Mouse (Mus musculus) adrenal gland, postnatal 10 days (tissue): ENCODE results near the gene Tas2r143. TPM values are rescaled to one million over a fixed set of nuclear protein-coding genes. Genes with fewer than 3 reads are reported as not detected.

Source experiments
- DNase-seq: peaks from one replicate; pipeline ENCODE4 v3.0.0; 2021; ENCODE audit warnings: mixed read lengths
- total RNA-seq, 2 experiments: library from RNA; stranded (reverse); gene quantifications; 2 replicates each; pipeline ENCODE4 v1.2.3; 2021

Gene Tas2r143
- total RNA-seq, 2 experiments from 2014 or later = 1.0 to 1.9 TPM

DNA sequence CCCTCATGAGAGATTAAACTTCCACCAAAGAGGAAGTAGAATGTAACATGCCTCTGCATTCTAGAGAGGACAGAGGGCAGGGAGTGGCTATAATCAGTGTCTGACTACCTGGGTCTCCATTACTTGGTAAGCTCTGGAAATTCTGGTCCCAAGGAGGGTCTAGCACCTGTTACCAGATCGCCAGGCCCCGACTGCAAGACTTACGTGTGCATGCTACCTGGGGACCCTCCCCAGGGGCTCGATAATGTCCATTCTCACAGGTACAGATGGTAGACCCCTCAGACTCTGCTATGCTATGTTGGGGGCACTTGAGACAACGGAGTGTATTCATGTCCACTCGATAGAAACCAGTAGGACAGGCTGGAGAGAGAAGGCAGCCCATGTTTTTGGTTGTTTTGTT lies 34.8 kb upstream of the Tas2r143 start:
- DNase-seq = no peak

DNA sequence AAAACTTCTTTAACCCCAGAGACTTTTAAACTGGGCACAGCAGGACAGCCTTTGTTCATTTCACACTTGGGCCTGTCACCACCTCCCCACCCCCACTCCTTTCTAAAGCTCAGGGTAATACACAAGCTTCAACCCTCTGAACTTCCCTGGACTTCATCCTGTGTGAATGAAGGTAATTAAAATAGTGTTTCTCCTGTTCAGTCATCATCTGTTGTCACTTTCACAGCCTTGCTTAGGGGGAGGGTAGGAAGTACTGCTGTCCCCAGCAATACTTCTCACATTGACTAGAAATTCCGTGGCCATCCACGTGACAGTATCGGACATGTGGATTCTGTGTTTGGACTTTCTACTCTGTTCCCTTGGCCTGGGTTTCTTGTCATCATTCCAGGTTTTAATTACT lies 30.2 kb upstream of the Tas2r143 start:
- no peak for DNase-seq

DNA sequence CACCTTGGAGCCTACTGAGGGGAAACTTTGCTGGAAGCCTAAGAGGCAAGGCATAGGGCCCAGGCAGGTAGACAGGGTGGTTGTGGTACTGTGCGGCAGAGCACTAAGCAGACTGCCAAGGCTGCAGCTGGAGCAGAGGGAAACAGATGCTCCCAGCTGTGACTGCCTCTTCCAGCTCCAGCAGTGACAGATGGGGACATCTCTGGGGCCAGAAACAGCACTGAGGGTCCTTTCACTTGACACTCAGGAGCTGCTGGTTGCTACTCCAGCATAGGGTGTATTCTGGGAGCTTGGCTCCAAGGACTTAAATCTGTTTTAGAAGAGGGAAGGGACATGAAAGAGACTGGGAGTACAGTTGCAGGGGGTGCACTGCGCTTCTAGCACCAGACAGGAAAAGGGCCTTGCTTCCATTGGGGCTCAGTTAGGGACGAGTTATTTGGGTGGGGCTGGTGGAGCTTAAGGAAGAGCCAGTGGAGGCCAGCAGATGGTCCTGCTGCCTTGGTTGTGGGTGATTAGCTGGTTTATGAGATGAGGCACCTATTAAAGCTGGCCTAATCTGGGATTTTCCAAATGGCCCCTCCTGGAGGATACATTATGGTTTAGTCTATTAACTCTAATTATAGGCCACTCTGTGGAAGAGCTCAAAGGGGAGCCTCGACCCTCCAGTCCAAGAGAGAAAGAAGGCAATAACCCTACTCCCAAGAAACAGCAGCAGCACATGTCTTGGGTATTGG lies 29.2 kb upstream of the Tas2r143 start:
- DNase-seq = no peak

DNA sequence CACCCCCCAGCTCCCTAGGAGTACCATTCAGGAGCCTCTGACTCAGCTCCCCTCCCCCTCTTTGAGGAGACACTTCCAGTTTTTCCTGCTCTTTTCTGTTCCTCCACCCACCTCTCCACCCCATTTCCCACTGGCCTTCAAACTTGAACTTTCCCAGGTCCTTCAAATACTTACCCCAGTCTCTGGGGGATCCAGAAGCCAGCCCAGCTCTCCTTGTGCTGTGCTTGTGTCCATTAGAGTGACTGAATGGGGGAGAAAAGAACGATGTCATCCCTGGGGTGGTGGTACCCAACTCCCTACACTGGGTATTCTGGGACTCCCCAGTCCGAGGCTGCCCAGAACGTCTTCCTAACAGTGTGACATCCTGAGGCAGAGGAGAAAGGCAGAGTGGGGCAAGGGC lies 28.0 kb upstream of the Tas2r143 start:
- DNase-seq = no peak

DNA sequence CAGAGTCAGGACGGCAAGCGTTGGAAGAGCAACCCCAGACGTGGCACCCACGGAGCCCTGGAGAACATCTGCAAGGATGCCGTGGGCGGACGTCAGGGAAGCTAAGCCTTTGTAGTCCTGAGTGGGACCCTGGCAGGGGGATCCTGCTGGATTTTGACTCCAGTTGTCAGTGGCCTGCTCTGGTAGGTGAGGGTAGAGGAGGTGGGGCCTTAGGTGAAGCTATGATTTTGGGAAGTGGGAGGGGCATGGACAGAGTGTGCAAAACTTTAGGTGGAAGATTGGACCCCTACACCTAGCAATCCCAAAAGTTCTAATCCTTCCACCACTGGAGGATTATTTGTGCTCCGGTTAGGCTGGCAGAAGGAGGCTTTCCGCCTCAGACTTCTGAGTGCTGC lies 27.6 kb upstream of the Tas2r143 start:
- DNase-seq = no peak

DNA sequence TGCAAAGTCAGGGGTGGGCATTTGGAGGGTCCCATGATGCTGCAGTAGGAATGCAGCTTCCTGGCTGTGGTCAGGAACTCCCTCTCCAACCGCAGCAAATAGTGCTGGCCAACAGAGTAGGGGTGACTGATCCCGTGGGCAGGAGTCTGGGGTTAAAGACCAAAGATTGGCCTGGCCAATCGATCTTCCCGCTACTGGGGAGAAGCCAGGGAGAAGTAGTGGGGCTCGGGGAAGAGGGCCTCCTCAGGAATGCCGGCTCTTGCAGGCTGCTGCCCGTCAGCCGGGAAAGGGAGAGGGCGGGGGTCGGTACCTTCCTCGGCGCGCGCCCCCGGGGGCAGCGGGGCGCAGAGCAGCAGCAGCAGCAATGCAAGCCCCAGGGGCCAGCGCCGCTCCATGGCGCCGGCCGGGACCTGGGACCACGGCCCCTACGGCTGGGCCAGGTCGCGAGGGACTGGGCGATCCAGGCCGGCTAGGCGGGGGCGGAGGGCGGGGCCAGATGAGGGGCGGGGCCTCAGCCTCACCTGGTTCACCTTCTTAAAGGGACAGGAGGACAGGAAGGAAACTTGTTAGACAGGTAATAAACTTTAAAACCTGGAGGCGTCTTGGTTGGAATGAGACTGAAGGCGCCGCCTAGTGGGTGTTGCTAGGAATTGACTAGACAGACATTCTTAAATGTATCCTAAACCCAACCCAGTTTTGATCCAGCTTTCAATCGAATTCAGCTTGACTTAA lies 27.1 kb upstream of the Tas2r143 start, which contains the start of gene Epha1:
Gene Epha1, minus strand, starts transcription at position 453 of the 732 bp plus-strand sequence.
- DNase-seq = peak; percentile 67

GRCm38 (mm10) chr6:42373669-42374430 lies 26.2 kb upstream of the Tas2r143 start:
- DNase-seq = no peak

DNA sequence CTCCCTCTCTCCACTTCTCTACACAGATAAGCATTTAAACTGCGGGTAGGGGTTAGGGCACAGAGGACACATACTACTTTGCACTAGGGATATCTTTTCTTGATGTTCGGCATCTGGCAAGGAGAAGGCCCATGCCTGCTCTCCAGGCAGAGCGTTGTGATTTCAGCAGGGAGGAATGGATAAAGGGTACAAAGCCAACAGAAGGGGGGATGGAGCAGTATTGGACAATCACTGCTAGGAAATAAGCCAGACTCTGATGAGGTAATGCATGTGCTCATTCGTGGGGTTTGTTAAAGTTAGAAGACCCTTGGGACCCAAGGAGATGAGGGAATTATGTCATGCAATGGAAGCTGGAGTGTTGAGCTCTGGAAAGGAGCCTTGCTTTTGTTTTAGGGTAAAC lies 25.3 kb upstream of the Tas2r143 start:
- DNase-seq = no peak

GRCm38 (mm10) chr6:42375131-42375530 lies 24.9 kb upstream of the Tas2r143 start:
- no peak for DNase-seq

DNA sequence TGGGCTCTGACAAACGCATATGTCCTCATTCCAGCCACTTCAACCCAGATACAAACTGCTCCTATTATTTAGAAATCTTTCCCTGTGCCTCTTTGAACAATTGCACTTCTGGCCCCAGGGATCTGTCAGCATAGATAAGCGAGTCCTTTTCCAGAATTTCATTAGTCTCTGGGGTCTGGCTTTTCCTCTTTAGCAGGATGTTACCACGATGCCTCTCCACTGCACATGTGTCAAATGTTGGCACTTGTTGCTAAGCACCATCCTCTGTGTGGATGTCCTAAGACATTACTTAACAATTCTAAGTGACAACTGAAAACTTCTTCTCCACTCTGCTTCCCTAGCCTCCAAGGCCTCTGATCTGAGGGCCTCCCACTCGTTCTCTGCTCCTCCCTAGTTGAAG lies 24.0 kb upstream of the Tas2r143 start:
- no peak for DNase-seq

DNA sequence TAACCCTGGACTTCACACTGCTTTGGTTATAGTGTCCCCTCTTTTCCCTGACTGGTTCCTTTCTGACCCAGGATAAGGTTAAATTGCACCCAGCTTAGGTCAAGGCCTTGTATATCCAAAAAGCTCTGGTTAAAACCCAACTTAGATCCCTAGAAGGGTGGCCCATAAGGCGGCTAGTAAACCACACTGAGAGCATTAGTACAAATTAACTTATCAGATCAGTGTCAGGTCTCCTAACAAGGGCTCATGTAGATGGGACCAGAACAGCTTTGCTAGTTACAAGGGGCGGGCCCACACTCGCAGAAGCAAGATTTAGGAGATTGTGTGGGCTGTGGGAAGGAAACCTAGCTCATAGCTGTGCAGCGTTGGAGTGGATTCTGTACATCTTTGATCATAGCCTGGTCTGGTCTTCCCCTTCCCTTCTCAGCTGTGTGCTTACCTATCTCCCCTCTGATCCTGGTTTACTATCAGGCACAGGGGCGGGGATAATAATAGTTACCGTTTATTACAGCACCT lies 23.5 kb upstream of the Tas2r143 start:
- no peak for DNase-seq

DNA sequence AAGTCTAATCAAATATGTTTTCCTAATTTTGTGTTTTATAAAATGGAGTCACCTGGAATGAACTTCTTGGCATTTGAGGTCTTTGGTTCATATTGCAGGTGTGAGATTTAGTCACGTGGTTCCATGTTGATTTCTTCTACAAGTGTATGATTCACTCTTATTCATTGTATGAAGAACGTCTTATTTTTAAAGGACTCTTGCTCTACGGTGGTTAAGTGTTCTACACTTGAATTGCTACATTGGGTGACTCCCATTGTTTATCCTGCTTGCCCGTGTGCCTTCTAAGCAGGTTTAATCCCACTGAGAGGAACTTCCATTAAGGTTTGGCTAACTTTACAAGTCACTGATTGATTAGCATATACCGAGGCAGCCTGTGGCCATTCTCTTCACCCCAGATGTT lies 22.8 kb upstream of the Tas2r143 start:
- no peak for DNase-seq

DNA sequence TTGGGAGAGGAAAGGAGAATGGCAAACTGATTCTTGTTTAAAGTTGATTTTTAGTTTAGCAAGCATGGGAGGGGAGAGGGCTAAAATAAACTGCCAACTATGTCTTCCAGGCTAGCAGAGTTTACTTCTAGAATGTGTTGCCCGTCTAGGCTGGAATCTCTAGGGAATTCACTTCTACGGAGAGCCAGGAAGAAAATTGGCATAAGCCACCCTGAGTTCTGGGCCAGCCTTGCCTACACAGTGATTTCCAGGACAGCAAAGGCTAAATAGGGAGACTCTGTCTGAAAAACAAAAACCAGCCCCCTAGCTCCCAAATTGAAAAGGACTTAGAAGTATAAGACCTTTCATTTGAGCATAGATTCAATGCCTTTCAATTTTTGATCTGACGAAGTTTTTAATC lies 20.5 kb upstream of the Tas2r143 start:
- DNase-seq = no peak

GRCm38 (mm10) chr6:42380416-42381144 lies 19.5 kb upstream of the Tas2r143 start:
- DNase-seq = peak; percentile 62

DNA sequence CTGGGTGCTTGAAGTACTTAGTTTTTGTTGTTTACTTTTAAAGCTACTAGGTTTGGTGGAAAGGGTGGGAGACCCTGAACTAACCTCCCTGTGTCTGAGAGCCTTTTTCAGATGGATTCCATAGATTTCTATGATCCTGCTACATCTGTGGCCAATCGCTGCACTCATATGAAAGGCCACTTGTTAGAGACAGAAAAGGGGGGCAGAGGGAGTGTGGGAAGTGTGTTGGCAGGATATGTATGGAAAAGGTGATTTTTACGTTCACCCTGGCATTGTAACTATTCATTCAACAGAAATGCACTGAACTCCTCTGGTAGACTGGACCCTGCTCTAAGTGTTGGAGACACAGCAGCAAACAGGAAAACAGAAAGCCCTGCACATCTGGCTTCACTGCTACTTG lies 18.8 kb upstream of the Tas2r143 start:
- DNase-seq = no peak

GRCm38 (mm10) chr6:42381916-42382381 lies 18.1 kb upstream of the Tas2r143 start:
- no peak for DNase-seq

GRCm38 (mm10) chr6:42383360-42383759 lies 16.7 kb upstream of the Tas2r143 start:
- no peak for DNase-seq

GRCm38 (mm10) chr6:42385635-42386034 lies 14.4 kb upstream of the Tas2r143 start:
- no peak for DNase-seq

DNA sequence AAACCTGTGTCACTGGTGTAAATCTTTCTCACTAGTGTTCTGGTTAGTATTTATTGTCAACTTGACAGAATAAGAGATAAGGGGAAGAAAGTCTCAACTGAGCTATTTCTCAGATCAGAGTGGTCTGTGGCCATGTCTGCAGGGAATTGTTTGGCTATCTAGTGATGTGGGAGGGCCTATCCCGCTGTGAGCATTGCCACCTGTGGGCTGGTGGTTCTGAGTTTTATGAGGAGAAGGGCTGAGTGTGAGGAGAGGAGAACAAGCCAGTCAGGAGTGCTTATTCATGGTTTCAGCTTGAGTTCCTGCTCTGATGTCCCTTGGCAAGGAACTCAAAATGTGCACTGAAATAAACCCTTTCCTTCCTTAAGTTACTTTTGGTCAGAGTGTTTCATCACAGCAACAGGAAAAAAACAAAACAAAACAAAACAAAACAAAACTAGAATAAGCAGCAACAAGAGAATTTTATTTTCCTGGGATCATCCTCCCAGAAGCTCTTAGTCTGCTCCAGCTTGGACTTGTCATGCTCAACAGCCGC lies 8.2 kb upstream of the Tas2r143 start:
- DNase-seq = no peak

DNA sequence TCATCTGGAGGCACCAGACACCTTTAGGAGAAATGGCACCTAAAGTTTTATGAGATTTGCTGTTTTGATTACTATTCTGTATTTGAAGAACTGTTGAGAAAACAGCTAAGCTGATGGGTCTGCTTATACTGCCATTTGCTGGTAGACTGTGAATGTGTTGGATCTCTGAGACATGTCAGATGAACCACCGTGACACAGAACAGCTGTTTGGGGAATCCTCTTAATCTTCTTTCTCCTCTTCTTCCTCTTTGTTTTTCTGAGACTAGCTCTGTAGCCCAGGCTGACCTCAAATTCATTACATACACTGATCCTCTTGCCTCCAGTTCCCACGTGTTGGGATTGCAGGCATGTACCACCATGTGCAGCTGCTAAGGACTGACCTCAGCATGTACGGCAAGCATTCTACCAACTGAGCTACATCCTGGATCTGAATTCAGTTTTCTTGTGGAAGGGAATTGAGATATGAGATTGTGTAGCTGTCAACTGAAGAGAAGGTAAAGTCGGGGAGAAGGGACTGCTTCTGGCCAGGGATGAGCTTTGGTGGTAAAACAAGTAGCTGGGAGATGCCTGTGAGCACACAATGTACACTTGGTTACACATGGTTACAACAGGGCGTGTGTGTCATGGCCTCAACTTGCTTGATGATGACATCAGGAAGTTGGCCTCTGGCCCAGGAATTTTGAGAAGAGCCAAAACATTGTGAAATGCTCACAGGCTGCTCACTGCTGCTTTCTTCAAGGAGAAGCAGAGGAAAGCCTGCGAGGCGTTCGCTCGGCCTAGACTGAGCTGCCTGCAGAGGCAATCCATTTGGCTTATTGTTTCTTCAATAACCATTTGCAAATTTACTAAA lies 3.9 kb upstream of the Tas2r143 start:
- DNase-seq = peak; percentile 93
